Mouse (Mus musculus) right cerebral cortex, postnatal 4 days (tissue): ENCODE results near the gene Bsph1.
"Not testable (repeated sequence)": the region's sequence is repeated elsewhere in the genome, so short reads cannot be mapped to it uniquely, and the experiment has no call there.

Source experiments
- DNase-seq: peaks from one replicate; pipeline ENCODE4 v3.0.0-alpha.2; 2022

Gene Bsph1

DNA sequence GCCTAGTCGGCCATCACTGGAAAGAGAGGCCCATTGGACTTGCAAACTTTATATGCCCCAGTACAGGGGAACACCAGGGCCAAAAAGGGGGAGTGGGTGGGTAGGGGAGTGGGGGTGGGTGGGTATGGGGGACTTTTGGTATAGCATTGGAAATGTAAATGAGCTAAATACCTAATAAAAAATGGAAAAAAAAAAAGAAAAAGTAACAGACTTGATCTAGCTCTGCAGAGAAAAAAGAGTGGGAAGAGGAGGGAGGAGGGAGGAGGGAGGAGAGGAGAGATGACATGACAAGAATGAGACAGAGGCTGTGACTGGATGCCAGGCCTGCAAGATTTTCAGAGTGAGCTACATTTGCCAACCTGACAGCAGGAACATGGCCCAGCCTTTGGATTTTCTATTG lies at the start of gene Bsph1:
Bsph1 (plus strand) TSS at position 301 of the 400 bp plus-strand sequence.
- not testable (repeated sequence) for DNase-seq

DNA sequence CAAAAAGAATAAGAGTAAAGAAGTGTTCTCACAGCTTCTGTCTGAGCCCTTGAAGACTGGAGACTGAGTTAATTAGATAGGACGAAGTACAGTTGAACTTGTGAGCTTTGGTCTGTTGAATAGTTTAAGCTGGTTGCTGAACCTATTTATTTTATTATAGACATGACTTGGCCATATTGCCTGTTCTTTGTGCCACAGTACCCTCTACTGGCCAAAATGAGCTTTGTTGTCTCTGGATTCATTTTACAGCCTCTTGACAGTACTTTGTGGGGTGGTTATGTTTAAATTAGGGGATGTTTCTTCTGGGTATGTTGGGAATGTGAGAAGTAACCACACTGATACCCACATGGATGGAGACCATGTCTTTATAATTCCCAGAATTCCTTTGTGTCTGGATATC lies 60.9 kb downstream of the Bsph1 start:
- DNase-seq: no peak
